Mouse (Mus musculus) bone marrow, adult 2 months (tissue): ENCODE results near the gene Unc5c. TPM values are rescaled to one million over a fixed set of nuclear protein-coding genes. Genes with fewer than 3 reads are reported as not detected.

Experiments used
- H3K27ac ChIP-seq: fragments of 200-500 bp; 2 replicates; pipeline ENCODE4 v1.5.1; 2012; ENCODE audit warnings: low read depth, mild to moderate bottlenecking, control low read depth, inconsistent platforms, low read length; ENCODE audit not compliant: control insufficient read depth, poor library complexity, insufficient read depth
- H3K4me1 ChIP-seq: fragments of 200-500 bp; 2 replicates; pipeline ENCODE4 v1.6.1; 2011; ENCODE audit warnings: low read length; ENCODE audit not compliant: control insufficient read depth, insufficient read depth
- H3K4me3 ChIP-seq: fragments of 200-500 bp; replicated peaks from 2 replicates; pipeline ENCODE3; 2011; ENCODE audit warnings: mild to moderate bottlenecking, low read depth, low read length, control low read depth; ENCODE audit not compliant: control insufficient read depth
- CTCF ChIP-seq: fragments of 200-500 bp; IDR thresholded peaks from 2 replicates; pipeline ENCODE4 v1.5.1; 2011; ENCODE audit warnings: low read length, control low read depth; ENCODE audit not compliant: control insufficient read depth, insufficient read depth
- POLR2A ChIP-seq: fragments of 200-500 bp; IDR thresholded peaks from 2 replicates; pipeline ENCODE4 v1.6.1; 2011; ENCODE audit warnings: low read depth, mild to moderate bottlenecking, control low read depth, low read length, borderline replicate concordance; ENCODE audit not compliant: control insufficient read depth
- WGBS: fragments of 180-500 bp; shearing (Covaris S2); methylation state at CpG from one replicate; pipeline ENCODE4 v1.1.7; 2018; 5-methylcytosine and 5-hydroxymethylcytosine counted together
- polyA plus RNA-seq: library from polyadenylated mRNA; stranded (reverse); fragments of >200 nt; gene quantifications from 2 replicates; pipeline ENCODE4 v1.2.4, GENCODE M21; 2011; ENCODE audit warnings: low replicate concordance; ENCODE audit not compliant: missing spikeins, insufficient read depth, insufficient read length

Gene Unc5c
- polyA plus RNA-seq, 1 experiment, result 1.4 TPM

GRCm38 (mm10) chr3:141533861-141534260, 68.8 kb downstream of the Unc5c start:
- TF ChIP-seq POLR2A, result no peak
- TF ChIP-seq CTCF, result no peak
- 88% methylated on average over 5 of the region's 5 CpGs for WGBS
- no peaks in the 10 kb centered on the region for H3K4me1 ChIP-seq
- H3K27ac ChIP-seq, result no peak overlapping the region
- no peak overlapping the region for H3K4me3 ChIP-seq

GRCm38 (mm10) chr3:141536857-141537256, 71.8 kb downstream of the Unc5c start:
- Histone ChIP-seq H3K4me1 (no peaks in the 10 kb centered on the region), H3K27ac (no peak overlapping the region), H3K4me3 (no peak overlapping the region)
- 81% methylated on average over 5 of the region's 5 CpGs for WGBS
- TF ChIP-seq POLR2A (no peak), CTCF (no peak)

GRCm38 (mm10) chr3:141538120-141538519, 73.1 kb downstream of the Unc5c start:
- Histone ChIP-seq H3K27ac (no peak overlapping the region), H3K4me1 (no peaks in the 10 kb centered on the region), H3K4me3 (no peak overlapping the region)
- WGBS, result 64% methylated on average over 1 of the region's 1 CpGs
- no peak for TF ChIP-seq POLR2A

GRCm38 (mm10) chr3:141540749-141541148, 75.7 kb downstream of the Unc5c start:
- Histone ChIP-seq H3K27ac (no peak overlapping the region), H3K4me3 (no peak overlapping the region), H3K4me1 (no peaks in the 10 kb centered on the region)
- TF ChIP-seq POLR2A (no peak), CTCF (no peak)
- WGBS, result 86% methylated on average over 7 of the region's 7 CpGs

- H3K4me1 ChIP-seq, result no peaks in the 10 kb centered on the region
- no peak overlapping the region for H3K4me3 ChIP-seq
- WGBS, result 66% methylated on average over 5 of the region's 5 CpGs
- TF ChIP-seq CTCF (no peak), POLR2A (no peak)
- H3K27ac ChIP-seq, result no peak overlapping the region
Observed at GRCm38 (mm10) chr3:141547341-141547814, 82.4 kb downstream of the Unc5c start.

GRCm38 (mm10) chr3:141549661-141550060, 84.6 kb downstream of the Unc5c start:
- no peaks in the 10 kb centered on the region for H3K4me1 ChIP-seq
- TF ChIP-seq CTCF, result no peak
- WGBS, result 77% methylated on average over 3 of the region's 3 CpGs
- no peak overlapping the region for H3K27ac ChIP-seq
- no peak overlapping the region for H3K4me3 ChIP-seq

- H3K27ac ChIP-seq, result no peak overlapping the region
- TF ChIP-seq CTCF (no peak), POLR2A (no peak)
- WGBS, result 14% methylated on average over 1 of the region's 1 CpGs
- no peak overlapping the region for H3K4me3 ChIP-seq
- H3K4me1 ChIP-seq, result no peaks in the 10 kb centered on the region
Observed at GRCm38 (mm10) chr3:141552960-141553359, 87.9 kb downstream of the Unc5c start.

GRCm38 (mm10) chr3:141557072-141557471, 92.1 kb downstream of the Unc5c start:
- WGBS, result 78% methylated on average over 5 of the region's 5 CpGs
- Histone ChIP-seq H3K27ac (no peak overlapping the region), H3K4me3 (no peak overlapping the region), H3K4me1 (no peaks in the 10 kb centered on the region)
- TF ChIP-seq CTCF, result no peak
- TF ChIP-seq POLR2A, result no peak

- TF ChIP-seq CTCF, result no peak
- no peak for TF ChIP-seq POLR2A
Observed at GRCm38 (mm10) chr3:141575076-141575688, 110.2 kb downstream of the Unc5c start.

More at GRCm38 (mm10) chr3:141575076-141575688, 110.2 kb downstream of the Unc5c start:
- WGBS, result 78% methylated on average over 6 of the region's 6 CpGs
- Histone ChIP-seq H3K27ac (no peak overlapping the region), H3K4me3 (no peak overlapping the region), H3K4me1 (no peaks in the 10 kb centered on the region)
